In genomic region chr6:106078071-106078603, GRCm38 (mm10) we compare ENCODE assay signal across 14 mouse cellular contexts.
A peak's percentile ranks its signal among the peaks of the same experiment; 100 is the strongest.
DNase-seq lines count a peak whose midpoint lies in the region; ATAC-seq lines count a peak whose summit lies in the region.
"Had no signal": no experiment of that assay in that cellular context is flagged by ENCODE, and none has a peak within 500 bp of the region (broad histone marks: within the 10 kb centered on the region; RNA-seq: fewer than 3 reads in every experiment).

No protein-coding gene starts in this region.

- ATAC-seq in forebrain, embryonic 13.5 days, result peak; percentile 53; the same call in 1 of the 2 replicates
- ATAC-seq in forebrain, embryonic 16.5 days, result no peak; the same call in 1 of the 2 replicates
- peak; percentile 68; the same call in 1 of the 2 replicates for ATAC-seq in neural tube, embryonic 12.5 days (ENCODE audit: low FRiP score, low read depth)
- no peak for ATAC-seq in midbrain, embryonic 14.5 days (ENCODE audit: low FRiP score, low TSS enrichment)
- no peak for ATAC-seq in intestine, embryonic 15.5 days
- ATAC-seq: lung, postnatal 0 days had no signal

- peaks cover 5% of the 10 kb centered on the region; the same call in 1 of the 2 replicates for H3K4me1 ChIP-seq in forebrain, embryonic 13.5 days
- 0 out of 2 replicates have a peak, but pooled peaks cover 4% of the 10 kb centered on the region for H3K4me1 ChIP-seq in forebrain, embryonic 16.5 days (replicated peaks; ENCODE audit: control insufficient read depth, insufficient read depth, low read length)
- peaks cover 3% of the 10 kb centered on the region; the same call in 1 of the 2 replicates for H3K4me1 ChIP-seq in neural tube, embryonic 12.5 days
- peaks cover 5% of the 10 kb centered on the region; the same call in 1 of the 2 replicates for H3K4me1 ChIP-seq in midbrain, embryonic 14.5 days (ENCODE audit: control insufficient read depth, insufficient read depth, low read length)
- H3K4me1 ChIP-seq in intestine, embryonic 15.5 days (replicated peaks), result no peaks in the 10 kb centered on the region
- H3K4me1 ChIP-seq: heart, embryonic 10.5 days; limb, embryonic 15.5 days had no signal

- no peak for DNase-seq in neural tube, embryonic 10.5 days (ENCODE audit: extremely low spot score, low spot score)
- peak; percentile 51 for DNase-seq in midbrain, embryonic 14.5 days
- DNase-seq in cerebellum, postnatal 25 days, result no peak
- DNase-seq: adrenal gland, postnatal 36 days; cerebellum, adult 11 months; gastrocnemius, postnatal 10 days; kidney, adult 18-20 months had no signal

- no peak overlapping the region for H3K27ac ChIP-seq in forebrain, embryonic 13.5 days
- no peak overlapping the region for H3K27ac ChIP-seq in forebrain, embryonic 16.5 days (ENCODE audit: low read length)
- no peak overlapping the region for H3K27ac ChIP-seq in neural tube, embryonic 12.5 days
- 0 out of 2 replicates have a peak overlapping the region, but pooled peaks have one; percentile 21 for H3K27ac ChIP-seq in midbrain, embryonic 14.5 days (replicated peaks; ENCODE audit: low read depth, low read length)
- H3K27ac ChIP-seq in intestine, embryonic 15.5 days, result no peak overlapping the region
- H3K27ac ChIP-seq: heart, embryonic 10.5 days; limb, embryonic 15.5 days had no signal

- H3K9me3 ChIP-seq in forebrain, embryonic 13.5 days (replicated peaks), result no peaks in the 10 kb centered on the region
- no peaks in the 10 kb centered on the region for H3K9me3 ChIP-seq in forebrain, embryonic 16.5 days (ENCODE audit: control insufficient read depth, low read length)
- no peaks in the 10 kb centered on the region for H3K9me3 ChIP-seq in neural tube, embryonic 12.5 days
- no peaks in the 10 kb centered on the region for H3K9me3 ChIP-seq in midbrain, embryonic 14.5 days (ENCODE audit: control insufficient read depth, low read length)
- no peaks in the 10 kb centered on the region for H3K9me3 ChIP-seq in intestine, embryonic 15.5 days
- H3K9me3 ChIP-seq: heart, embryonic 10.5 days; limb, embryonic 15.5 days had no signal

- no peaks in the 10 kb centered on the region for H3K36me3 ChIP-seq in forebrain, embryonic 13.5 days (ENCODE audit: poor library complexity, severe bottlenecking)
- no peaks in the 10 kb centered on the region for H3K36me3 ChIP-seq in forebrain, embryonic 16.5 days (ENCODE audit: control insufficient read depth, insufficient read depth)
- H3K36me3 ChIP-seq in neural tube, embryonic 12.5 days, result no peaks in the 10 kb centered on the region
- no peaks in the 10 kb centered on the region for H3K36me3 ChIP-seq in midbrain, embryonic 14.5 days (ENCODE audit: control insufficient read depth, insufficient read depth, low read length)
- H3K36me3 ChIP-seq in intestine, embryonic 15.5 days, result no peaks in the 10 kb centered on the region
- H3K36me3 ChIP-seq: heart, embryonic 10.5 days; limb, embryonic 15.5 days had no signal

- WGBS in forebrain, embryonic 13.5 days, result 15% methylated on average over 4 of the region's 4 CpGs
- WGBS in forebrain, embryonic 16.5 days, result 16% methylated on average over 4 of the region's 4 CpGs
- 38% methylated on average over 4 of the region's 4 CpGs for WGBS in neural tube, embryonic 12.5 days
- WGBS in midbrain, embryonic 14.5 days, result 11% methylated on average over 4 of the region's 4 CpGs
- WGBS in intestine, embryonic 15.5 days, result 61% methylated on average over 4 of the region's 4 CpGs

- no peak overlapping the region for H3K4me2 ChIP-seq in forebrain, embryonic 13.5 days
- no peak overlapping the region for H3K4me2 ChIP-seq in forebrain, embryonic 16.5 days (ENCODE audit: low read length)
- H3K4me2 ChIP-seq in neural tube, embryonic 12.5 days (replicated peaks), result no peak overlapping the region
- no peak overlapping the region for H3K4me2 ChIP-seq in midbrain, embryonic 14.5 days (ENCODE audit: low read length)
- H3K4me2 ChIP-seq in intestine, embryonic 15.5 days (replicated peaks), result no peak overlapping the region
- H3K4me2 ChIP-seq: limb, embryonic 15.5 days had no signal

- no peak overlapping the region for H3K4me3 ChIP-seq in forebrain, embryonic 13.5 days
- no peak overlapping the region for H3K4me3 ChIP-seq in forebrain, embryonic 16.5 days (replicated peaks; ENCODE audit: low read length)
- H3K4me3 ChIP-seq in neural tube, embryonic 12.5 days, result no peak overlapping the region
- no peak overlapping the region for H3K4me3 ChIP-seq in midbrain, embryonic 14.5 days (replicated peaks; ENCODE audit: low read depth, low read length)
- no peak overlapping the region for H3K4me3 ChIP-seq in intestine, embryonic 15.5 days (replicated peaks)
- H3K4me3 ChIP-seq: heart, embryonic 10.5 days; limb, embryonic 15.5 days had no signal

- H3K27me3 ChIP-seq in forebrain, embryonic 13.5 days, result no peaks in the 10 kb centered on the region
- H3K27me3 ChIP-seq in forebrain, embryonic 16.5 days (replicated peaks; ENCODE audit: control insufficient read depth, insufficient read depth, low read length), result no peaks in the 10 kb centered on the region
- H3K27me3 ChIP-seq in neural tube, embryonic 12.5 days (replicated peaks), result no peaks in the 10 kb centered on the region
- no peaks in the 10 kb centered on the region for H3K27me3 ChIP-seq in midbrain, embryonic 14.5 days (ENCODE audit: control insufficient read depth, insufficient read depth, low read length)
- no peaks in the 10 kb centered on the region for H3K27me3 ChIP-seq in intestine, embryonic 15.5 days (replicated peaks)
- H3K27me3 ChIP-seq: limb, embryonic 15.5 days had no signal

- H3K9ac ChIP-seq in forebrain, embryonic 13.5 days, result no peak overlapping the region
- H3K9ac ChIP-seq in forebrain, embryonic 16.5 days (replicated peaks; ENCODE audit: low read depth, low read length), result no peak overlapping the region
- no peak overlapping the region for H3K9ac ChIP-seq in neural tube, embryonic 12.5 days
- H3K9ac ChIP-seq in midbrain, embryonic 14.5 days (replicated peaks; ENCODE audit: low read length), result no peak overlapping the region
- H3K9ac ChIP-seq in intestine, embryonic 15.5 days, result no peak overlapping the region
- H3K9ac ChIP-seq: limb, embryonic 15.5 days had no signal

Comparison
In these comparisons a context has a peak if more than half of its experiments do, and no peak if none do; other contexts are left out.
1. ATAC-seq: peak in forebrain, embryonic 13.5 days (single experiment) and neural tube, embryonic 12.5 days (single experiment); none in forebrain, embryonic 16.5 days (single experiment), midbrain, embryonic 14.5 days (single experiment) and intestine, embryonic 15.5 days (single experiment).